Mouse (Mus musculus): ENCODE results near the gene Mef2b.

DNA sequence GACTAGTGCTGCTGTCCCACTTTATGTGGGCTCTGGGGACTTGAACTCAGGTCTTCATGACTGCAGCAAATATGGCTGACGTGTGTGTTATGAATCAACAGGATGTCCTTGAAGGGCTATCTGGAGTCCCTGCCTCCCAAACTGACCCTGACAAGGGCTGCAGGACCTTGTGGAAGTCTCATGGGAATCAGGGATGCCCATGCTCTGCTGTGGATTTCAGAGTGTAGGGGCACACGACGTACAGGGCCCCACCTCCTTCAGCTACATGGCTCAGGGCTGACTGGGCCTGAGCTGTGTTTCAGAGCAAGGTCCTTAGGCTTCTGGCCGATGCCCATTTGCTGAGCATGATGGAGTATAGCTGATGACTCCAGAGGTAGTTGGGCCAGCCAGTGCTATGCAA is 43.7 kb downstream of the Mef2b start:
- TF ChIP-seq CTCF (IDR thresholded peaks at IDR 0.05; ENCODE audit: low read depth) (no peak), EP300 (optimal IDR thresholded peaks at IDR 0.05) (no peak)

Data from stomach, postnatal 0 days (tissue).